Mouse (Mus musculus) cerebellum, adult 9-10 months (tissue): ENCODE measurements around the gene Serpina3b.
"Not testable (repeated sequence)": the region's sequence is repeated elsewhere in the genome, so short reads cannot be mapped to it uniquely, and the experiment has no call there.

Experiments used
- DNase-seq: peaks from one replicate; pipeline ENCODE4 v3.0.0; 2022

Gene Serpina3b

DNA sequence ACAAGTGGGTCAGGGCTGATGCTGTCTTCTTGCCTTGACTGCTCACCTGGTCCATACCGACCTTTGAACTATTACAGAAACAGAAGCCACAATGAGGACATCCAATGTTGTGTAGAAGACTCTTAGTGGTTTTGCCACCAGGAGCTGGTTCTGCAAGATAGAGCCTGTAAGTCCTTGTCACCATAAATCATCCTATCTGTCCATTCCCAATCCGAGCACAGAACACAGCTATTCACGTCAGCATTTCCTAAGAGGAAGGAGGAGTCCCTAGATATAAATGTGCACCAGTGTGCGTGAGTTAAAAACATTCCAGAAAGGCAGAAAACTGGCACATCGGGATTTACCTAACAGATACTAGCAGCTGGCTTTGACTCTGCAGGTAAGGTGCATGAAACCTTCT is at the start of gene Serpina3b:
Gene Serpina3b, plus strand, starts transcription at position 301 of the 400 bp plus-strand sequence.
- no peak for DNase-seq

DNA sequence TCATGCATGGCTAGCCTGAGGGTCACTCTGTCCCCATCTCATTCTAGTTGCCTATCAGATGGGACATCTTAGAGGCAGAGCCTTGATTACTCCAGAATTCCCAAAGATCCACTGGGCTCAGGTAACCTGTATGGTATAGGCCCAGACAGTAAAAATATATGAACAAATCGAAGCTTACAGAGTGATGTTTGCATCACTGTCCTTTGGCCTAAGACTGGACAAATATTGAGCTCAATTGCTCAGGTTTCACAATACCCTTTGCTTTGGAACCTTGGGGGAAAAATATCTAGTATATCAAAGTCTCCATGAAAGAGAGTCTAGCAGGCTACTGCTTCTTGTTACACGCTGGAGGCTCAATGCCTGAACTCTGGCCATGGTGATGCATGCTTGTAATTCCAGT is 37.7 kb upstream of the Serpina3b start:
- DNase-seq: no peak

GRCm38 (mm10) chr12:104091303-104091702 is 36.5 kb upstream of the Serpina3b start:
- DNase-seq: no peak

- no peak for DNase-seq
Observed at GRCm38 (mm10) chr12:104100768-104101167, 27.0 kb upstream of the Serpina3b start, which contains the start of gene Serpina5. Serpina5 (plus strand) TSS chr12:104101113.

DNA sequence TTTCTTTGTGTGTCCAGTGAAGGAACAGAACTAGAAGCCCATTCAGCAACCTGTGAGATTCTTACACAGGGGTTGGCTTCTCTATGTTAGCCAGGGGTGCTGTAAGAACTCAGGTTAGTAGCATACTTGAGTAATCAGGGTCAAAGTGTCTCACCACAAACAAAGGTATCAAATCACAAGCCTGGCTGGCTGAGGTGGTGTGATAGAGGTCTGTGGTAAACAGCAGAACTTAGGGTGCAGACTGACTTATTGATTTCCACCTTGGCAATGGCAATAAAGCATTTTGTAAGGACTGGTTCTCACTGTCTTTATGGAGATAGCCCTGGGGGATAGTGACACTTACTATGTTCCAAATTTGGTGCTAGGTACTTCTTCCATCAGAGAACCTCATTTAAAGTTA is 21.9 kb upstream of the Serpina3b start:
- no peak for DNase-seq

- DNase-seq: no peak
Observed at GRCm38 (mm10) chr12:104106919-104107318, 20.9 kb upstream of the Serpina3b start.

DNA sequence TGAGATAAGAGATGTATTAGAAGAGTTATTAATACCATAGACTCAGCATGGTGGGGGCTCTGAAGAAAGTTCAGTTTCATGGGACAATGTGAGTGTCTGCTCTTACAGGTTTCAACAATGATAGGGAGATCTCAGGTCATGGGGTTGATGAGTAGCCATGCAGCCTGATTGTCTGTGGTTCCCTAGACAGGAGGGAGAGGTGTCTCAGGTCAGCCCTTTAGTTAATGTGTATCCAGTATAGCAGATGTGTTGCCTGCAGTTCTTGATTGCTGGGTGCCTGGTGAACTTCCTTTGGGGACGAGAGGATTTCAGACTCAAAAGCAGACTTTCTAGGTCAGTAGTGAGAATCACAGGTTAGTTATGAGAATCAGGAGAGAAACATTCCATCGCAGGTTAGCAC is 19.3 kb upstream of the Serpina3b start:
- no peak for DNase-seq

DNA sequence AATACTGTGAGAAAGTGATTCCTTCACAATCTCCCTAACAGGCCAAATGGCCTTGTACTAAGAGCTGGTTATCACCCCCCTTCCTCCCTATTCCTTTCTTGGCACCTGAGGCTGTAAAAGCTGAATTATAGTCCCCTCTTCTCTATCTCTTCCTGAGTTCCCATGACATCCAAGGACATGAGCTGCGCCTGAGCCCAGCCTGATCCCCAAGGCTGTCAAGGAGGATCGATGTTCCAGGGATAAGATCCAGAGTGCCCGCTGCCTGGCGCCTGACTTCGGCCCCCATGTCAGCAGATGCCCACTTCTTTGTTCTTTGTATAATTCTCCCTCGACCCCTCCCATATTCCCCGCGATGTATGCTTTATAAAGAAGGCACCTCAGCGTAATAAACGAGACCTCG is 15.5 kb upstream of the Serpina3b start, which contains the start of gene Serpina3a:
Gene Serpina3a, plus strand, starts transcription at position 392 of the 400 bp plus-strand sequence.
- not testable (repeated sequence) for DNase-seq

DNA sequence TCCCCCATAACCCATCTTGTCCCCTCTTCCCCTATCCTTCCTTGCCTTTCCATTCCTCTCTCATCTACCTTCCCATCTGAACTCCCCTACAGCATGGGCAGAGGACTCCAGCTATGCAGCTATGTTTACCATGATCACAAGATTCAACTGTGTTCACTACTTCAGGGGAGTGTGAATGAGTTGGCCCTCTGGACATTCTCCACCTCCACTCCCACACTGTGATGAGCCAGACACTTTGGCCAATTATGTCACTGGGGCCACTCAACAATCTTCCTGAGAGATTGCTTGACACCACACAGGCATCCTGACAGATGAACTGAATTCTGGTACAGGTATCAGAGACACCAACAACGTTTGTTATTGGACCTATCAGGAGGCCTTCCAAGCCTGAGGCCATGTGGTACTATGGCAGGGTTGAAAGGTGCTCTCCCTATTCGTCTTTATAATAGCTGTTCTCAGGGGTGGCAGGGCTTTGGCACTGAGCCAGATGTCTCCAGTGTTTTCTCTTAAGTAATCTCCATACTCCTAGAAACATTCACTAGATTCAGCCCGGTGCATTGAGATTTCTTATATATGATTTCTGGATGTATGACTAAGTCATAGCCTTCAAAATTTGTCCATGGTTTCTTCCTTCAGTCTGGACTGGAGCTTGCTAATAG is 12.7 kb upstream of the Serpina3b start:
- DNase-seq: no peak

GRCm38 (mm10) chr12:104123097-104123496 is 4.7 kb upstream of the Serpina3b start:
- no peak for DNase-seq

- DNase-seq: no peak
Observed at GRCm38 (mm10) chr12:104123996-104124395, 3.8 kb upstream of the Serpina3b start.

DNA sequence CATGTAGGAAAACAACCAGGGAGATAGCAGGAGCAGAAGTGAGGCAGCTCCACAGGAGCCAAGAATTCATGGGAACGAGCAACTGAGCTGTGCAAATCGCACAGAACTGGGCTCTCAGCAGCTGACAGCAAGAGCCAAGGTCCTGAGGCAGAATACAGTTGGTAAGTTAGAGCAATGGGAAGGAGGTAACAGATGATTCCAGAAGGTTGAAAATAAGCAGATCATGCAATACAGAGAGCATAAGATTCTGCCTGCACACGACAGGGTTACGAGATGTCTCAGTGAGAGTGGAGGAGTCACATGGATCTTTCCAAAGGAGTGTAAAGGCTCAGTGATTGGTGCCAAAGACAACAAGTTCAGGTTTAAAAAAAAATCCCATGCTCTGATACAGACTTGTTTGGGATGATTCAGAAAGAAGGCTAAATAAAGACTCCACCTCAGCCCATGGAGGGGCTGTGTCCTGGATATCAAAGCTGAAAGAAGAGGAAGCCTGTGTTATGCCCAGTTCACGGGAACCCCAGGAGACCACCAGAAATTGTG is 2.7 kb upstream of the Serpina3b start:
- no peak for DNase-seq

DNA sequence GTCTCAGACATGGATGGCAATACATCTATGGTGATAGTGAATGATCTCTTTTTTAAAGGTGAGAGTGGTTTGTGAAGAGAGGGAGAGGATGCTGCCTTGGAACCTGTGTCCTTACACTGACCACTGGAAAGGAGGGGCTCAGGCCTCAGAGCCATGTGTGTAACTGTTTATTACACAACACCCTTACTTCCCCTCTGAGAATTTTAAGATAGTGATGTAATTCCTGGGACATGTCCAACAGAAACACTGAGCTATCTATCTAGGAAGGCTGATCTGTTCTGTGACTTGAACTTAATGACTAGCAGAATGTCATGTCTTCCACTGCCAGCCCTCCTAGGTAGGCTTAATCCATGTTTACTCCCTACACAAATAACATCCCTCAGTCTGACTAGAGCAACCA is 3.2 kb downstream of the Serpina3b start:
- DNase-seq: no peak

- no peak for DNase-seq
Observed at GRCm38 (mm10) chr12:104138216-104138615, 10.4 kb downstream of the Serpina3b start.

DNA sequence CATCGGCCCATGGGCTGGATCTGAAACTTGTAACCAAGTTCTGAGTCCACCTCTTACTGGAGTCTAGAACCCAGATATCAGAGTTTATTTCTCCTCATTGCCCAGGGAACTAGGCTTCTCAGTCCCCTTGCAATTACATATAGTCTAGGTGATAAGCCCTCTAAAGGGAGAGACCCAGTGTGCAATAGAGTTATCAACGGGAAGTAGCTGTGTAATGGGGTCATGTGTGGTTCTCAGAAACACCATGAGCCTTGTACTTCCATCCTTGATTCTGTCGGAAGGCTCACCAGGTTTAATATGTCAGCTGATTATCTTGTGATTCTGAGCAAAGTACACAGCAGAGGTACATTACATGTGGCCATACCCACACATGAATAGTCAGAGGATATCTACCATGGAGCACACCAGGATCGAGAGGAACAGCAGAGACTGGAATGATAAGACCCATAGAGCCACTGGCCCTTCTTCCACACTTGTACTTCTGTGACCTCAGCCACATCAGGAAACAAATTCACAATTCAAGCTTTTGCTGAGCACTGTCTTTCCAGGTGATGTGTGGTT is 12.8 kb downstream of the Serpina3b start:
- DNase-seq: no peak

DNA sequence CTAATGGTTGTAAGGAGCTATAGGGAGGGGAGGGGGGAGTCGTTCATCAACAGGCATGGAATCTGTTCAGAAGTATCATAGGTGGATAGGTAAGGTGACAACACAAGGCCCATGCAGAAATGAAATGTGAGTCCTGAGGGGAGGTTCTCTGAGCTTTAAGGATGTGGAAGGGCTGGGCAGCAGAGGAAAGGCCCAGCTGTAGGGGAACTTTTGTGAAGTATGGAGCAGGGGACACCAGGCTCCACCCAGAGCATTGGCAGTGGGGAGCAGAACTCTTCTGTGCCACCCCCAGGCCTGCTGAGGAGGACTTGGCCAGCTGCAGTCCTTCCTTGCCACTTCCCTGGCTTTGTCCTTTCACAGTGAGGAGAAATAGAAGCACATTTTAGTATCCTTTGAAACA is 13.7 kb downstream of the Serpina3b start:
- DNase-seq: no peak

DNA sequence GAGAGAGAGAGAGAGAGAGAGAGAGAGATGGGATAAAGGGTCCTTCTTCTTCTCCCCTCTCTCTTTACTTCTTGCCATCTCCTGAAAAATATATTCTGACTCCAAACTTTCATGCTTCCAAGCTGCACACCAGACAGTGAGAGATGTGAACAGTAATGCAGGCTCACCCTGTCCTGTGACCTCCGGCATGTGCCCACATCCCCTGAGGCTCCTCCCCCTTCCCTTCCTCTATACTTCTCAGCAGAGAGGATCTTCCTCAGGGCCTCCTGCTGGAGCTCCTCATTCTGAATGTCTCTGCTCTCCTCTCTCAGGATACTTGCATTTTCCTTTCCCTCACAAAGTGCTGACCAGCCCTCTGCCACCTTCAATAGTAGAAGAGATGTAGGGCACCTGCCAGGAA is 14.6 kb downstream of the Serpina3b start:
- DNase-seq: no peak

DNA sequence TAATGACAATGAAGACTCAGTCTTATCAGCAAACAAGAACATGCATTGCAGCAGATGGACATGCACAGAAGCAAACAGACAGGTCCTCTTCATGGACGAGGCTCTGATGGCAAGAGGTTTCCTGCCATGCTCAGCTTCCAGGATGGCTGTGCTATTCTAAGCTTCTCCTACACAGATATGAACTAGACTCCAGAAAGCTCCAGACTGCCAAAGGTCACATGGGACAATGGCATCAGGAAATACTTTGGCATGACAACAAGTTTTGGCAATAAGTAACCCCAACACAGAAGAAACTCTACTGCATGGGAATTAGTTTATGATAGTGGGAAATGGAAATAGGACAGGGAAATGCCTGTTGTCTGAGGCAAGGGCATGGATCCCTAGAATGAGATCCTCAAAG is 15.5 kb downstream of the Serpina3b start:
- no peak for DNase-seq

DNA sequence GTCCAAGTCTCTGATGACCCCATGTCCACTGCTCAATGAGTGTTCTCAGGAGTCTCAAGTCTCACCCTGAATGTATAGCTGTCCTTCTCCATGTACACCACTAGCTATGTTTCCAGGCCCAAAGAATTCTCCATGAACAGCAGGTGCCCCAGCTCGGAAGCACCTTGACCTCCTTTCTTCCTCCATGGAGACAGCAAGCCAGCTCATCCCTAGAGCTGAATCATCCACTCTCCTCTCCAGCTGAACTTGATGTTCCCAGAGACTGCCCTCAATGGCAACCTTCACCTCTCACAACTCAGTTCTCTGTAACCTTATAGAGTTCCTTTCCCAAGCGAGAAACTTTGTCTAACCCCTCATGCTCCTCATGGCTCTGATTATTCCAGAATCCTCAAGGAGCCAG is 17.8 kb downstream of the Serpina3b start:
- DNase-seq: no peak

DNA sequence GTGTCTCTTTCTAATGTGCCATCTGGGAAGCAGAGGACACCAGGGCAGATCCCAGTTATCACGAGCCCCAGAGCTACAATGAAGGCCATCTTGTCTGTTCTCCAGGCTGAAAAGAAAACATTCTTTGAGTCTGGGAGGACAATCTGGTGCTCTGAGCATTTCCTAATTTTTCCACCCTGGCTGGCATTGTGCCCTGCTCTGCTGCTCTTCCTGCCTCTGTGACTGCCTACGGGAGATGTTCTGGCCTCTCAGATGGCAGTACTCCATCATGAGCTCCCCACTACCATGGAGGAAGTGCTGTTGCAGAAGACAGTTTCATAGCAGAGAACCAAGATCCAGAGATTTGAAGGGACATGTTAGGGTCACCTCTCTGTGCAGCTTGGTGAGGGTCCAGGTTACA is 24.2 kb downstream of the Serpina3b start:
- DNase-seq: no peak

GRCm38 (mm10) chr12:104153041-104153645 is 25.3 kb downstream of the Serpina3b start:
- DNase-seq: no peak

DNA sequence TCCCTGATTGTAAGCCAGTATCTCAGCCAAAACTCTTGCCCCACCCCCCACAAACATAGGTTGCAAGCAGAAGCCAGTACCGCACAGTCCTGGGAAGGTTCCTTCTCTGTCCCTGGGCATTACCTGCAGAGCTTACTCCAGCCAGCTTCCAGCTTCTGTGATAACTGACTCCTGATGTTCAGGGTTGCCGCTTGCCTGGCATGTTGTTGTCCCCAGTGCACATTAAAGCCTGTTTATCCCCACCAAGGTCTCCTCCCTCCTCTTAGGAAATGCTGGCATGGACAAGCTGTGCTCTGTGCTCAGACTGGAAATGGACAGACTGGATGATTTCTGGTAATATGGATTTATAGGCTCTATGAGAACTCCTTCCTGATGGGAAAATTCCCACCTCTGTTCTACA is 25.9 kb downstream of the Serpina3b start, which contains the start of gene Serpina3c:
Gene Serpina3c, minus strand, starts transcription at position 215 of the 400 bp plus-strand sequence.
- DNase-seq: no peak

- no peak for DNase-seq
Observed at GRCm38 (mm10) chr12:104174747-104175146, 47.0 kb downstream of the Serpina3b start.

DNA sequence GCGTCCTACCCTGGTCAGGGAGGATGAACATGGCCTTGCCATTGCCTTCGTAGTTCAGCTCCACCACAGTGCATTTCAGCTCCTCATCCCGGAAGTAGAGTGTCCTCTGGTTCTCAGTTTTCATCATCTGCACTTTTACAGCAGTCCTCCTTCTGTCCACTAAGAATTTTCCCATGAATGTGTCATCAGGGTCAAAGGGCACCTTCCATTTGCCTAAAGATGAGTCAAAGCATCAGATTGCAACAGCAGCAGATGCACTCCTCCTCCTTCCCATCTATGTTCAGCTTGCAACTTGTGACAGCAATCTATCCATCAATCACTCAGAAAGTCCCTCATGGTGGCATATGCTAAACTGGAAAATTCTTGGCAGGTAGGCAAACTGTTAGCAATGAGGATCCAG is 47.8 kb downstream of the Serpina3b start:
- no peak for DNase-seq
